Mouse (Mus musculus): ENCODE measurements around the gene Pknox1. TPM values are rescaled to one million over a fixed set of nuclear protein-coding genes. Genes with fewer than 3 reads are reported as not detected.
A peak's percentile ranks its signal among the peaks of the same experiment; 100 is the strongest.

Pknox1 gene
- polyA plus RNA-seq, 1 experiment from 2014 or later, result 19.1 TPM

DNA sequence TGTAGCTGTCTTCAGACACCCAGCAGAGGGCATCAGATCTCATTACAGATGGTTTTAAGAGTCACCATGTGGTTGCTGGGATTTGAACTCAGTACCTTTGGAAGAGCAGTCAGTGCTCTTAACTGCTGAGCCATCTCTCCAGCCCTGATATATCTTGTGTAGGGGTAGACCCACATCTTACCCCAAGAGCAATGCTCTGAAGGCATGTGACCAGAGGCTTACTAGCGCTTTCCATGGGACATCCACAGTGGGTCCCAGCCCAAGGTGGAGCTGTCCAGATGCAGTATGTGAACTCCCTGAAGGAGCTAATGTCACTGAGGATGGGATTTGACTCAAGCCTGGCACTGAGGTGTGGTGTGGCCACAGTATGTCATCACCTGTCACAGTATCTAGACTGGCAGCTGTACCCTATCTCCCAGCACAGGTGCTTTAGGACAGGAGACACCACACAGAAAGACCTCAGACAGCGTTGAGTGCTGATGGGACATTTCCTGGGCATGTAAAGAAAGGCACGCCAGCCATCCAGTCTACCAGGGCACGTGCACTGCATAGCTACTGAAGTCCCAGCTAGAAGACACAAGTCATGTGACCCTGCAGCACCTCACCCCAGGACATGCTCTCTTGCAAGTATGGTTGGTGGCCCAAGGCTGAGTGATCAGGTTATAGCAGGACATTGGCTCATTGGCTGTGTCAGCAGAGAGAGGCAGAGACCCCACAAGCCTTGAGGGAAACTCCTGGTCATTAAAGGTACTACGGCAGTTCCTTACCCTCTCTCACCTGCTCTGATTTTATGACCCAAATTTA, 81.9 kb downstream of the Pknox1 start:
- H3K4me1 ChIP-seq, result peaks cover 4% of the 10 kb centered on the region; the same call in 1 of the 2 replicates
- no peaks in the 10 kb centered on the region for H3K27me3 ChIP-seq (ENCODE audit: poor library complexity, severe bottlenecking)
- 96% methylated on average over 5 of the region's 5 CpGs for WGBS
- no peaks in the 10 kb centered on the region for H3K9me3 ChIP-seq
- H3K36me3 ChIP-seq (replicated peaks), result peaks cover 69% of the 10 kb centered on the region
- H3K4me3 ChIP-seq, result no peak overlapping the region
- no peak for DNase-seq (ENCODE audit: extremely low spot score, low spot score)
- no peak overlapping the region for H3K27ac ChIP-seq

DNA sequence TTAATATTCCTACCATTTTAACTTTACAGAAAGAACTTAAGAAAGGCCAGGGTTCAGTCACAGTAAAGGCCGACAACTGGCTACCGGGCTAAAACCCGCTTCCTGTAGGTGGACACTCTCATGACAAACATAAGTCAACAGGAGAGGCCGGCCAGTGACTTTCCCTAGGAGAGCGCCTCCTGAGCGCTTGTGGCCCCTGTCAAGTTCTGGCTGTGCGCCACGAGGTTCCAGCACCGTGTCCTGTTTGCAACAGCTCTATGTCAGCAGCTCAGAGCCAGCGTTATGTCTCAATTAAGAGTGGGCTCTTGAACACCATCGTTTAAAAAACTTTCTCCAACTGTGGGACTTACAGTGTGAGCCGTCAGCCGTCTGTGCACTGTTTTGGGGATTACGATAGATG, 87.6 kb downstream of the Pknox1 start:
- H3K9me3 ChIP-seq, result no peaks in the 10 kb centered on the region
- no peak overlapping the region for H3K27ac ChIP-seq
- peaks cover 6% of the 10 kb centered on the region for H3K4me1 ChIP-seq
- H3K36me3 ChIP-seq (replicated peaks), result peaks cover 99% of the 10 kb centered on the region
- 95% methylated on average over 14 of the region's 14 CpGs for WGBS
- DNase-seq (ENCODE audit: extremely low spot score, low spot score), result no peak
- H3K4me3 ChIP-seq, result no peak overlapping the region
- H3K27me3 ChIP-seq (ENCODE audit: poor library complexity, severe bottlenecking), result no peaks in the 10 kb centered on the region

DNA sequence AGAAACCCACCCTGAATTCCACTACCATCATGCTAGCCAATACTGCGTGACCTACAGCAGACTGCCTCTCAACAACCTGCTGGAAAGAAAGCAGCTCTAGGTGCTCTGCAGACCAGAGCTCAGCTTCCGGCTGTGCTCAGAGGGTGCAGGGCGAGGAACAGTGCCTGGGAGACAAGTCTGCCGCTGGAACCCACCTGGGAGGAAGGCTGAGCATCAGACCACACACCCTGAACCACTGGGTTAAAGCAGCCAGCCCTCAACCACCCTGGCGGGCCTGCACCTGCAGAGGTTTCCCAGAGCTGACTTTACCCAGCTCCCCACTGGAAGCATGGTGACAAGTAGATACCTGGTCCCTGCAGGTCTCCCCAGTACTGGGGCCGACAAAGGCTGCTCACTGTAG, 88.7 kb downstream of the Pknox1 start:
- 87% methylated on average over 6 of the region's 6 CpGs for WGBS
- Histone ChIP-seq H3K27ac (no peak overlapping the region), H3K9me3 (no peaks in the 10 kb centered on the region), H3K36me3 (replicated peaks) (peaks cover 91% of the 10 kb centered on the region), H3K27me3 (ENCODE audit: poor library complexity, severe bottlenecking) (no peaks in the 10 kb centered on the region), H3K4me3 (no peak overlapping the region), H3K4me1 (peaks cover 11% of the 10 kb centered on the region)
- no peak for DNase-seq (ENCODE audit: extremely low spot score, low spot score)

DNA sequence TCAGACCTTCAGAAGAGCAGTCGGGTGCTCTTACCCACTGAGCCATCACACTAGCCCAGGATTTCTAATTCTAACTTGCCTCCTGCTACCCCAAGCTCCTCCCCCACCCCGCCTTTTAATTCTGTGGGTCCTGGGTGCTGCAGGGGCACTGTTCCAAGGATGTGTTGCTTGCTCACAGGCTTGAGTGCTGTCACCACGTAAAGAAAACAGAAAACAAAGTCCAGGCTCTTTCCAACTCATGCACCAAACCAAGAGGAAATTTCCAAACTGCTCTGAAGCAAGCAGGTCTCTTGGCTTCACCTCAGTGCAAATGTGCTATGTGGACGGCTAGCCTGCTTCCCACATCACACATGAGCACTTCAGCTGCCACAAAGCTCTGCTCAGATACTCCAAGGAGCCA, 90.8 kb downstream of the Pknox1 start:
- WGBS, result 88% methylated on average over 4 of the region's 4 CpGs
- Histone ChIP-seq H3K36me3 (replicated peaks) (peaks cover 70% of the 10 kb centered on the region), H3K27me3 (ENCODE audit: poor library complexity, severe bottlenecking) (no peaks in the 10 kb centered on the region), H3K27ac (no peak overlapping the region), H3K4me3 (no peak overlapping the region), H3K4me1 (peaks cover 21% of the 10 kb centered on the region), H3K9me3 (no peaks in the 10 kb centered on the region)
- DNase-seq (ENCODE audit: extremely low spot score, low spot score), result no peak

DNA sequence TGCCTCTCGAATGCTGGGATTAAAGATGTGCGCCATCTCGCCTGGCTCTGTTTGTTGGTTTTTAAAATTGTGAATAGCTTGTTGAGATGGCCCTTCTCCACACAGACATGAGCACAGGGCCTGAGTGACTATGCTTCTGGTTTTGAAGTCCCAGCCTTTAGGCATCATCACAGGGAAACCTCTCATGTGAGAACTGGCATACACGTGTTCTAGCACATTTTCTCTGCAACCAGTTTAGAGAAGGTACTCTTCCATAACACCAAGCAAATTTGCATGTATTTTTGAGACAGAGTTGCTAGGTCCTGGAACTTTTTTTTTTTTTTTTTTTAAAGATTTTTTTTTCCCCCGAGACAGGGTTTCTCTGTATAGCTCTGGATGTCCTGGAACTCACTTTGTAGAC, 92.1 kb downstream of the Pknox1 start:
- WGBS, result 90% methylated on average over 5 of the region's 5 CpGs
- Histone ChIP-seq H3K36me3 (replicated peaks) (peaks cover 57% of the 10 kb centered on the region), H3K4me3 (peak overlapping the region; percentile 75; the same call in 1 of the 2 replicates), H3K4me1 (peaks cover 21% of the 10 kb centered on the region), H3K27me3 (ENCODE audit: poor library complexity, severe bottlenecking) (no peaks in the 10 kb centered on the region), H3K27ac (no peak overlapping the region), H3K9me3 (no peaks in the 10 kb centered on the region)
- DNase-seq (ENCODE audit: extremely low spot score, low spot score), result no peak

Small RNA genes within 50 kb of the gene (microRNA-seq; reads per million reads assigned to microRNA genes)
- not detected for gene Gm24970

Other genes with a start within 250 kb of the Pknox1 start
- 16.6 and 16.8 TPM in 2 replicates for gene Pde9a, start 178.5 kb upstream of the Pknox1 start, polyA plus RNA-seq (2016; fragmentation: Nextera tagmentation; extraction: Ambion mirVana)
- gene Wdr4, start 44.8 kb upstream of the Pknox1 start, polyA plus RNA-seq (2016; fragmentation: Nextera tagmentation; extraction: Ambion mirVana), result 78.5 and 81.3 TPM in 2 replicates
- gene Ndufv3, start 44.6 kb upstream of the Pknox1 start, polyA plus RNA-seq (2016; fragmentation: Nextera tagmentation; extraction: Ambion mirVana), result 214 and 224 TPM in 2 replicates
- gene Cbs, start 72.5 kb downstream of the Pknox1 start, polyA plus RNA-seq (2016; fragmentation: Nextera tagmentation; extraction: Ambion mirVana), result 2.1 and 2.3 TPM in 2 replicates
- gene U2af1, start 94.2 kb downstream of the Pknox1 start, polyA plus RNA-seq (2016; fragmentation: Nextera tagmentation; extraction: Ambion mirVana), result 529 and 553 TPM in 2 replicates
- gene Cryaa, start 113.1 kb downstream of the Pknox1 start, polyA plus RNA-seq (2016; fragmentation: Nextera tagmentation; extraction: Ambion mirVana), result 0.16 TPM in 1 of 2 replicates, not detected in the other